Mouse (Mus musculus): Measurements from ENCODE around the gene Nfia.

- TF ChIP-seq CTCF (IDR thresholded peaks at IDR 0.05; ENCODE audit: insufficient read depth, low read depth, low read length) (no peak), POLR2A (IDR thresholded peaks at IDR 0.05; ENCODE audit: insufficient read depth, low read depth, low read length) (no peak)
These were observed 22.3 kb downstream of the Nfia start for GRCm38 (mm10) chr4:97794865-97795264.
